Mouse (Mus musculus) stomach, postnatal 0 days (tissue): Measurements from ENCODE around the gene Lemd1. TPM values are rescaled to one million over a fixed set of nuclear protein-coding genes. Genes with fewer than 3 reads are reported as not detected.
A peak's percentile ranks its signal among the peaks of the same experiment; 100 is the strongest.

ENCODE experiments used
- ATAC-seq: fragments of 200-750 bp; cut with Nextera tagmentation; 2 replicates; pipeline ENCODE4 v1.8.0; 2017; ENCODE audit not compliant: low FRiP score, low TSS enrichment
- DNase-seq: peaks from one replicate; pipeline ENCODE4 v3.0.0-alpha.2; 2016; ENCODE audit warnings: low spot score
- H3K27ac ChIP-seq: fragments of 300-500 bp; sonication (generic); replicated peaks from 2 replicates; pipeline ENCODE4 v1.5.1; 2014; ENCODE audit warnings: mild to moderate bottlenecking, control low read depth
- H3K27me3 ChIP-seq: fragments of 300-500 bp; sonication (generic); 2 replicates; pipeline ENCODE4 v1.6.1; 2014; ENCODE audit warnings: low read length; ENCODE audit not compliant: control insufficient read depth, insufficient read depth
- H3K36me3 ChIP-seq: fragments of 300-500 bp; sonication (generic); 2 replicates; pipeline ENCODE4 v1.6.1; 2014; ENCODE audit warnings: low read length, mixed read lengths; ENCODE audit not compliant: control insufficient read depth, insufficient read depth
- H3K4me1 ChIP-seq: fragments of 300-500 bp; sonication (generic); replicated peaks from 2 replicates; pipeline ENCODE4 v1.6.1; 2014; ENCODE audit warnings: antibody characterized with exemption; ENCODE audit not compliant: control insufficient read depth, insufficient read depth
- H3K4me2 ChIP-seq: fragments of 300-500 bp; sonication (generic); replicated peaks from 2 replicates; pipeline ENCODE4 v1.6.1; 2014; ENCODE audit warnings: low read depth, mild to moderate bottlenecking, control low read depth, moderate library complexity
- H3K4me3 ChIP-seq: fragments of 300-500 bp; sonication (generic); 2 replicates; pipeline ENCODE4 v1.5.1; 2014; ENCODE audit warnings: low read depth, low read length, control low read depth
- H3K9ac ChIP-seq: fragments of 300-500 bp; sonication (generic); 2 replicates; pipeline ENCODE4 v1.6.1; 2014; ENCODE audit warnings: mild to moderate bottlenecking, low read length, control low read depth, mixed read lengths
- H3K9me3 ChIP-seq: fragments of 300-500 bp; sonication (generic); 2 replicates; pipeline ENCODE4 v1.6.1; 2016; ENCODE audit warnings: low read length; ENCODE audit not compliant: control insufficient read depth
- CTCF ChIP-seq: IDR thresholded peaks from 2 replicates; pipeline ENCODE4 v1.5.1; 2016; ENCODE audit warnings: antibody characterized with exemption, low read depth, mild to moderate bottlenecking, moderate library complexity
- EP300 ChIP-seq: optimal IDR thresholded peaks from 2 replicates; pipeline ENCODE3; 2016; ENCODE audit warnings: antibody characterized with exemption
- WGBS: fragments of 180-500 bp; shearing (Covaris S2); extraction: QIAGEN DNeasy Blood & Tissue Kit; methylation state at CpG from one replicate; pipeline ENCODE4 v1.1.7; 2014; 5-methylcytosine and 5-hydroxymethylcytosine counted together
- polyA plus RNA-seq: library from polyadenylated mRNA; unstranded; fragments of >200 nt; fragmentation: Nextera tagmentation; extraction: Ambion mirVana; gene quantifications from 2 replicates; pipeline ENCODE4 v1.2.1, GENCODE M21; 2015

The Lemd1 gene
- polyA plus RNA-seq, 1 experiment from 2014 or later, result 0.30 TPM

DNA sequence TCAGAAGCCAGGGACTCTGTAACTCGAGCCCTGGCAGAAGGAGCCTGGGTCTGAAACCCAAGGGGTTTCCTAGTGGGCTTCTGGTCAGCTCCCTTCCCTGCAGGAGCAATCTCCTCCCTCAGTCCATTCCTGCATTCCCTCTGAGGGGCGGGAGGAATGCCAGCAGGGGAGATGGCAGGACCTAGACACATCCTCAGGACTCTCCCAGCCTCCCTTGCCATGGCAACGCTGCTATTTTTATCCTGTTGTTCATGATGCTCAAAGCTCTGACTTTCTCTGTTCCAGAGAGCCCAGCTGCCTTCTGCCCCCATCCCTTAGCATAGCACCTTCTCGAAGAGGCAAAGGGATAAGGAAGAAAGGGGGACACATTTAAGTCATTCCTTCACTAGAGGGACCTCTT lies 16.9 kb downstream of the Lemd1 start:
- no peak overlapping the region for H3K9ac ChIP-seq
- no peak overlapping the region for H3K4me2 ChIP-seq
- peaks cover 5% of the 10 kb centered on the region; the same call in 1 of the 2 replicates for H3K4me1 ChIP-seq
- 29% methylated on average over 4 of the region's 4 CpGs for WGBS
- no peak overlapping the region for H3K27ac ChIP-seq
- no peak for TF ChIP-seq EP300
- TF ChIP-seq CTCF, result no peak
- H3K36me3 ChIP-seq, result no peaks in the 10 kb centered on the region
- no peaks in the 10 kb centered on the region for H3K27me3 ChIP-seq
- DNase-seq, result no peak
- no peaks in the 10 kb centered on the region for H3K9me3 ChIP-seq
- no peak for ATAC-seq
- H3K4me3 ChIP-seq, result no peak overlapping the region

DNA sequence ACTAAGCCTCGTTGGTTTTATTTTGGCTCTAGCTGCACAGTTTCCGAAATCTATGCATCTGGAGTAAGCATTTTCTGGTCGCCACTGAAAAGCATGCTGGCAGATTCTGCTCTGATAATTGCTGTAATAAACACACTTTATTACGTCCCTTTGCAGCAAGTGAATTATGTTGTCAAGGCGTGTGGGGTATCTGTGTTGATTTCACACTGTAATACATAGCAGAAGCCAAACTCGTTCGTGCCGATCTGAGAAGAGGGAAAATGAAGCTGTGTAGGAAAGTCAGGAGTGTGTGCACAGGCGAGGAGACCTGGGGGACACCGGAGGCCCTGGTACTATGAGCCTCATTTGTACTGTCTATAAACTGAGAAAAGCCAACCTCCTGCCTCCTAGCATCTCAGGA lies 18.2 kb downstream of the Lemd1 start:
- H3K4me3 ChIP-seq, result no peak overlapping the region
- DNase-seq (no peak), ATAC-seq (no peak)
- no peak overlapping the region for H3K27ac ChIP-seq
- H3K9ac ChIP-seq, result no peak overlapping the region
- no peaks in the 10 kb centered on the region for H3K27me3 ChIP-seq
- H3K36me3 ChIP-seq, result no peaks in the 10 kb centered on the region
- 76% methylated on average over 10 of the region's 10 CpGs for WGBS
- no peak overlapping the region for H3K4me2 ChIP-seq
- H3K4me1 ChIP-seq, result peaks cover 5% of the 10 kb centered on the region; the same call in 1 of the 2 replicates
- no peaks in the 10 kb centered on the region for H3K9me3 ChIP-seq
- no peak for TF ChIP-seq EP300
- TF ChIP-seq CTCF, result no peak

GRCm38 (mm10) chr1:132210922-132211321 lies 19.7 kb downstream of the Lemd1 start:
- ATAC-seq (no peak), DNase-seq (peak; percentile 42)
- Histone ChIP-seq H3K4me2 (no peak overlapping the region), H3K27me3 (no peaks in the 10 kb centered on the region), H3K4me3 (no peak overlapping the region), H3K4me1 (peaks cover 5% of the 10 kb centered on the region; the same call in 1 of the 2 replicates), H3K9ac (no peak overlapping the region), H3K36me3 (no peaks in the 10 kb centered on the region), H3K9me3 (no peaks in the 10 kb centered on the region), H3K27ac (no peak overlapping the region)
- TF ChIP-seq EP300 (no peak), CTCF (peak; percentile 75)
- WGBS, result 21% methylated on average over 7 of the region's 7 CpGs

DNA sequence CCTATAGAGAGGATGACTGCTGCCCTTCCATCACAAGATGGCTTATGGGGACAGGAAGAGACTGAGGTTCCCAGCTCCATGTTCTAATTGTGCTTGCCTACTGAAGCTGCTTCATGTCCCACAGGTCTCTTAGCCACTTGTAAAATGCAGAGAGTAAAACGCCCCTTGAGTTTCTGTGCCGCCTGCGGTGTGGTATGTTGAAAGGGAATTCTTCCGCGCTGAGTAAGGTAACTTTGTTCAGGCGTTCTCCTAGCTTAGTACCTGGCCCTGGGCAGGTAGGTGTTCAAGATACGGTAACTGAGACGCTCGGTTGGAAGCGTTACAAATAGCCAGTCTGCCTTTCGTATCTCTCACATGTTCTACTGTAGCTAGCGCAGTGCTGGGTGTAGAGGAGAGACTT lies 20.4 kb downstream of the Lemd1 start:
- Histone ChIP-seq H3K27me3 (no peaks in the 10 kb centered on the region), H3K9ac (no peak overlapping the region), H3K27ac (no peak overlapping the region), H3K4me1 (peaks cover 5% of the 10 kb centered on the region; the same call in 1 of the 2 replicates), H3K36me3 (no peaks in the 10 kb centered on the region), H3K4me2 (peak overlapping the region; percentile 46), H3K9me3 (no peaks in the 10 kb centered on the region), H3K4me3 (peak overlapping the region; percentile 26; the same call in 1 of the 2 replicates)
- WGBS, result 35% methylated on average over 12 of the region's 12 CpGs
- TF ChIP-seq EP300 (no peak), CTCF (no peak)
- ATAC-seq (0 out of 2 replicates have a peak, but pooled peaks have one; percentile 8), DNase-seq (no peak)

GRCm38 (mm10) chr1:132212218-132212617 lies 21.0 kb downstream of the Lemd1 start:
- DNase-seq (peak; percentile 55), ATAC-seq (peak; percentile 68; the same call in 1 of the 2 replicates)
- TF ChIP-seq EP300 (no peak), CTCF (peak; percentile 87)

DNA sequence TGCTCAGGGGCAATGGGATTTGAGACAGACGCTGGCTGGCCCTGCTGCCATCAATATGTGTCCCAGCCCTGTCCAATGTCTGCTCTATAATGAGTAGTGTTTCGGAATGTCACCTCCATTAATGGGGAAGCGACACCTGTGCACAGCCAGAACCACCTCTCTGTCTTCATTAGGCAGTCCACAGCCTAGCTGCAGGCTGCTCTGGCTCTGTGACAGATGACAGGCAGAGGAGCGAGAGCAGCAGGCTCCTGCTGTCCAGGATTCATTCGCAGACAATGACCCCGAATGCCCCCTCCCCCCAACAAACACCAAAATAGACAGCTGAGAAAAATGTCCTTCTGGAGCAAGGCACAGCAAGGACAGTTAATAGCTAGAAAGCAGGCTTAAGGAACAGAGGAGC lies 21.8 kb downstream of the Lemd1 start:
- TF ChIP-seq EP300 (no peak), CTCF (no peak)
- Histone ChIP-seq H3K36me3 (no peaks in the 10 kb centered on the region), H3K4me3 (no peak overlapping the region), H3K27ac (no peak overlapping the region), H3K4me2 (no peak overlapping the region), H3K9me3 (no peaks in the 10 kb centered on the region), H3K4me1 (peaks cover 5% of the 10 kb centered on the region; the same call in 1 of the 2 replicates), H3K9ac (no peak overlapping the region), H3K27me3 (no peaks in the 10 kb centered on the region)
- DNase-seq (no peak), ATAC-seq (no peak)
- WGBS, result 34% methylated on average over 6 of the region's 6 CpGs

More at GRCm38 (mm10) chr1:132212218-132212617, 21.0 kb downstream of the Lemd1 start:
- H3K9me3 ChIP-seq, result no peaks in the 10 kb centered on the region
- H3K9ac ChIP-seq, result no peak overlapping the region; the same call in 1 of the 2 replicates
- peak overlapping the region; percentile 46 for H3K4me2 ChIP-seq
- H3K4me3 ChIP-seq, result peak overlapping the region; percentile 26; the same call in 1 of the 2 replicates
- no peaks in the 10 kb centered on the region for H3K36me3 ChIP-seq
- no peak overlapping the region for H3K27ac ChIP-seq
- peaks cover 5% of the 10 kb centered on the region; the same call in 1 of the 2 replicates for H3K4me1 ChIP-seq
- H3K27me3 ChIP-seq, result no peaks in the 10 kb centered on the region
- 3% methylated on average over 20 of the region's 20 CpGs for WGBS
